Mouse (Mus musculus) midbrain, embryonic 14.5 days (tissue): Measurements from ENCODE around the gene Ifi206. TPM values are rescaled to one million over a fixed set of nuclear protein-coding genes. Genes with fewer than 3 reads are reported as not detected.

Experiments
- ATAC-seq: fragments of 200-750 bp; cut with Nextera tagmentation; 2 replicates; pipeline ENCODE4 v1.8.0; 2017; ENCODE audit warnings: moderate number of reproducible peaks, moderate library complexity; ENCODE audit not compliant: low FRiP score, low TSS enrichment
- DNase-seq: peaks from one replicate; pipeline ENCODE4 v3.0.0-alpha.2; 2015
- H3K27ac ChIP-seq: fragments of 300-500 bp; sonication (generic); replicated peaks from 2 replicates; pipeline ENCODE4 v1.5.1; 2014; ENCODE audit warnings: mild to moderate bottlenecking, low read depth, low read length, moderate library complexity
- H3K27me3 ChIP-seq: fragments of 300-500 bp; sonication (generic); 2 replicates; pipeline ENCODE4 v1.6.1; 2014; ENCODE audit warnings: low read length, control low read depth, mixed read lengths; ENCODE audit not compliant: control insufficient read depth, insufficient read depth
- H3K36me3 ChIP-seq: fragments of 300-500 bp; sonication (generic); 2 replicates; pipeline ENCODE4 v1.6.1; 2014; ENCODE audit warnings: low read length, control low read depth; ENCODE audit not compliant: control insufficient read depth, insufficient read depth
- H3K4me1 ChIP-seq: fragments of 300-500 bp; sonication (generic); 2 replicates; pipeline ENCODE4 v1.6.1; 2014; ENCODE audit warnings: mild to moderate bottlenecking, antibody characterized with exemption, low read length, control low read depth; ENCODE audit not compliant: control insufficient read depth, insufficient read depth
- H3K4me2 ChIP-seq: fragments of 300-500 bp; sonication (generic); 2 replicates; pipeline ENCODE4 v1.6.1; 2014; ENCODE audit warnings: mild to moderate bottlenecking, low read length, moderate library complexity
- H3K4me3 ChIP-seq: fragments of 300-500 bp; sonication (generic); replicated peaks from 2 replicates; pipeline ENCODE4 v1.5.1; 2014; ENCODE audit warnings: low read depth, low read length
- H3K9ac ChIP-seq: fragments of 300-500 bp; sonication (generic); replicated peaks from 2 replicates; pipeline ENCODE4 v1.6.1; 2014; ENCODE audit warnings: mild to moderate bottlenecking, low read length, moderate library complexity
- H3K9me3 ChIP-seq: fragments of 300-500 bp; sonication (generic); 2 replicates; pipeline ENCODE4 v1.6.1; 2016; ENCODE audit warnings: low read length, control low read depth, mixed read lengths; ENCODE audit not compliant: control insufficient read depth
- WGBS: fragments of 180-500 bp; shearing (Covaris S2); extraction: QIAGEN DNeasy Blood & Tissue Kit; methylation state at CpG from one replicate; pipeline ENCODE4 v1.1.7; 2014; 5-methylcytosine and 5-hydroxymethylcytosine counted together
- polyA plus RNA-seq: library from polyadenylated mRNA; unstranded; fragments of >200 nt; fragmentation: Nextera tagmentation; extraction: Ambion mirVana; gene quantifications from 2 replicates; pipeline ENCODE4 v1.2.1, GENCODE M21; 2014

Gene Ifi206
- polyA plus RNA-seq, 1 experiment from 2014 or later = 0.21 TPM

DNA sequence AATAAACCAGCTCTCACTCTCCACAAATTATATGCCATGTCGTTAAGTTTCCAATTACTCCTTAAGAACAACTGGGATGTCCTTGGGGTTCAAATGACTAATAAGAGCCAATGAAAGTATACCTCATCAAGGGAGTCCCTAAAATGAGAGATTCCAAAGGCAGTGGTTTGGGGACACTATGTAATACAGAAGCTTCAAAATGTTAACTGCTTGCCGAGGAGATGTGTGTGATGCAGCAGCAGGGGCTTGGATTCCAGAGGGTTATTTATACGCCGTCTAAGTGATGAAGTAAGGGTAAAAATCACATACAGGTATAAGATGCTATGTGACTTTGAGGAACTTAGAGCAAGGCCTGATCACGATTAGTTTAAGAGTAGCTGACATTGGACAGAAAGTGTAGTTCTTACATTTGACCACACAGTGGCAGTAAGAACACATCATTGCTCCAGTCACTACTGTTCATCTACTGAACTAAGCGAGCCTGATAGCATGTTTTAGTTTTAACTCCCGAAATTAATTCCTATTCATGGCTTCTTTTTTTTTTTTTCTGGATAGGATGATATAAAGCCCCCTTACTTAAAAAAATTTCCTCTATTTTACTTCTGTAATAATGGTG lies 34.6 kb downstream of the Ifi206 start:
- 55% methylated on average over 7 of the region's 7 CpGs for WGBS
- no peak overlapping the region for H3K4me3 ChIP-seq
- DNase-seq = peak; percentile 83

DNA sequence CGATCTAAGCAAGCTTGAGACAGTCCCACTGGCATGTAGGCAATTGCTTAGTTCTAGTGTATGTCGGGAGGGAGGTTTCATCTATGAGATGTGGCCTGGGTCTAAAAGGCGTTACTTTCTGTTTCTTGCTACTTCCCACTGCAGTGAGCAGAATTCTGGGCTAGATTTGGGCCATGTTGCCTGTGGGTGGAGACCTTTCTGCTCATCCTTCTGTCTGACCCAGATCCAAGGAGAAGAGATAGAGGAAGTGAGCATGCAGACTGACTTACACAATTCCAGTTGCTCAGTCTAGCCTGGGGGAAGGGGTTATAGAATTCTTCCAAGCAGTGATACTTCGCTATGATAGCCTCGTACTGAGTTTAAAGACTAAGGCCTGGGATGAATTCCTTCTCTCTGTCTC lies 39.2 kb downstream of the Ifi206 start:
- Histone ChIP-seq H3K9me3 (no peaks in the 10 kb centered on the region), H3K27ac (no peak overlapping the region), H3K4me2 (no peak overlapping the region), H3K27me3 (no peaks in the 10 kb centered on the region), H3K36me3 (no peaks in the 10 kb centered on the region), H3K4me1 (no peaks in the 10 kb centered on the region), H3K9ac (no peak overlapping the region), H3K4me3 (no peak overlapping the region)
- 92% methylated on average over 5 of the region's 5 CpGs for WGBS
- DNase-seq = no peak
- no peak for ATAC-seq

More for the DNA sequence above, 34.6 kb downstream of the Ifi206 start:
- H3K27me3 ChIP-seq = no peaks in the 10 kb centered on the region
- peak; percentile 69; the same call in 1 of the 2 replicates for ATAC-seq
- no peaks in the 10 kb centered on the region for H3K9me3 ChIP-seq
- no peak overlapping the region for H3K27ac ChIP-seq
- H3K9ac ChIP-seq = no peak overlapping the region
- no peaks in the 10 kb centered on the region for H3K36me3 ChIP-seq
- no peaks in the 10 kb centered on the region for H3K4me1 ChIP-seq
- H3K4me2 ChIP-seq = no peak overlapping the region

DNA sequence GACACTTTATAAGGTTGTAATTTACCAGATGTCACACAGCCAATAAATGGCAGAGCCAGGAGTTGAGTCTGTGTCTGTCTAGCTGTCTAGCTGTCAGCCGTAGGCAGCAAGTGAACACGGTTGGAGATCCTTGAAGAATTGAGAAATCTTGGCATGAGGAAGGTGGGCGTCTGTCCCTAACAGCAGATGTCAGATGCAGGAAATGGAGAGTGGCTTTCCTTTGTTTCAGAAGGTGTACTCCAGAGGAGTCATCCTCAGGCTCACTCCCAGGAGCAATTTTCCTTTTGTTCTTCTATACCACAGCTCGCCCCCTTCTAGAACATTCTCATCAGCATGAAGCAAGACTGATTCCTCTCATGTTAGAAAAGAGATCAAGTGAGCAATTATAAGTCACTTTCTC lies 40.2 kb downstream of the Ifi206 start:
- WGBS = 96% methylated on average over 4 of the region's 4 CpGs
- no peak overlapping the region for H3K4me3 ChIP-seq

GRCm38 (mm10) chr1:173447067-173447466 lies 43.8 kb downstream of the Ifi206 start:
- 90% methylated on average over 4 of the region's 4 CpGs for WGBS

More for the DNA sequence above, 40.2 kb downstream of the Ifi206 start:
- H3K9me3 ChIP-seq = no peaks in the 10 kb centered on the region
- no peak overlapping the region for H3K9ac ChIP-seq
- H3K36me3 ChIP-seq = no peaks in the 10 kb centered on the region
- no peaks in the 10 kb centered on the region for H3K27me3 ChIP-seq
- DNase-seq (no peak), ATAC-seq (no peak)
- no peak overlapping the region for H3K4me2 ChIP-seq
- no peaks in the 10 kb centered on the region for H3K4me1 ChIP-seq
- no peak overlapping the region for H3K27ac ChIP-seq

DNA sequence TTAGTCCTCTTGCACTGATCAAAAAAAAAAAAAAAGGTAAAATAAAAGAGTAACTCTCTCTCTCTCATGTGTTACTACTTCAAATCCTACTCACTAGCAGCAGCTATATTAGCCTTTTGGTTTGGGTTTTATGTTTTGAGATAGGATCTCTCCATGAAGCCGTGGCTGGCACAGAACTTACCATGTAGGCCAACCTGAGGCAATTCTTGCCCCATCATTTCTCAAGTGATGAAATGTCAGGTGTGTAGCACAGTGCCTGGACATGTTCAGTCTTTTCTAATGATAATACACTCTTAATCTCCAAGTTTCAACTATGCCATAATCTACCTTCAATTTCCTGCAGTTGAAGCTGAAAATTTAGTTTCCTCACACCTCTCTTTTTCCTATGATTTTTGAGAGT lies 47.8 kb downstream of the Ifi206 start:
- no peak overlapping the region for H3K4me3 ChIP-seq
- no peak overlapping the region for H3K27ac ChIP-seq
- no peak overlapping the region for H3K9ac ChIP-seq
- no peak for DNase-seq
- no peak for ATAC-seq
- no peaks in the 10 kb centered on the region for H3K9me3 ChIP-seq
- H3K36me3 ChIP-seq = no peaks in the 10 kb centered on the region
- 86% methylated on average over 1 of the region's 1 CpGs for WGBS
- H3K4me1 ChIP-seq = no peaks in the 10 kb centered on the region
- no peaks in the 10 kb centered on the region for H3K27me3 ChIP-seq
- no peak overlapping the region for H3K4me2 ChIP-seq

More at GRCm38 (mm10) chr1:173447067-173447466, 43.8 kb downstream of the Ifi206 start:
- DNase-seq = no peak
- ATAC-seq = no peak
- Histone ChIP-seq H3K4me1 (no peaks in the 10 kb centered on the region), H3K27me3 (no peaks in the 10 kb centered on the region), H3K4me2 (no peak overlapping the region), H3K27ac (no peak overlapping the region), H3K4me3 (no peak overlapping the region), H3K9me3 (no peaks in the 10 kb centered on the region), H3K36me3 (no peaks in the 10 kb centered on the region), H3K9ac (no peak overlapping the region)

DNA sequence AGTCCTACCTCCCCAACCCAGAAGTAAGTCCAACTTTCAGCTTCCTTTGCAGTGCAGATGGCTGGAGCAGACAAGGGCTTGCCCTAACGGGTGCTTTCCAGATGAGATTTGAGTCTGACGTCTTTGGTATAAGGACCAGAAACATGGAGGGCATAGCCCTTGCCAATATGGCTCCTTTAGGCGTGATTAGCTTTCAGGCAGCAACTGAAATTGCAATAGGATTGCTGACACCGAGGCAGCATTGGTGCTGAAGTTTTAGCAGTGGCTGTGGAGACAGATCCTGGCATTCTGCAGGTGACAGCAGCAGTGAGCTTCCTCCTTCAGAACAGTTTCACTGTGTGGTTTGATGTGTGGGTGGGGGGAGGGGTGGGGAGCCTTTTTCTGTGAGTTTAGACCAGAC lies 49.6 kb downstream of the Ifi206 start:
- no peaks in the 10 kb centered on the region for H3K9me3 ChIP-seq
- H3K27me3 ChIP-seq = no peaks in the 10 kb centered on the region
- 80% methylated on average over 4 of the region's 4 CpGs for WGBS
- no peak overlapping the region for H3K27ac ChIP-seq
- H3K4me1 ChIP-seq = no peaks in the 10 kb centered on the region
- no peaks in the 10 kb centered on the region for H3K36me3 ChIP-seq
- no peak overlapping the region for H3K4me2 ChIP-seq
- no peak overlapping the region for H3K4me3 ChIP-seq
- H3K9ac ChIP-seq = no peak overlapping the region
- DNase-seq = no peak
- no peak for ATAC-seq

DNA sequence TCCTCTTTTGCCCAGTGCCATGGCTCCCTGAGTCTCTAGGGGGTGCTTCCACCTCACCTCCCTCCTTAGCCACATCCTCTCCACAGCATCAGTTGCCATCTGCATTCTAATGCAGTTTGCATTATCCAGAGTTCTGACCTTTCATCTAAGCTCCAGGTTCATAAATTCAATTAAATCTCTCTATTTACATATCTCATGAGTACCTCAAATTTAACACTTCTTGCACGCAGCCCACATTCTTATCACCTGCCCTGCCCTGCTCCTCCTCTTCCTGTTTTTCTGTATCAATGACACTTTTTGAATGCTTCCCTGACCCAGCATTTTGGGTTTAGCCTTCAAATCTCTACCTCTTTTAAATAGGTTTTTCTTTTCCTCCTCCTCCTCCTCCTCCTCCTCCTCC lies 50.2 kb downstream of the Ifi206 start:
- H3K4me1 ChIP-seq = no peaks in the 10 kb centered on the region
- H3K36me3 ChIP-seq = no peaks in the 10 kb centered on the region
- WGBS = 77% methylated on average over 1 of the region's 1 CpGs
- H3K4me3 ChIP-seq = no peak overlapping the region
- DNase-seq (no peak), ATAC-seq (no peak)
- H3K9me3 ChIP-seq = no peaks in the 10 kb centered on the region
- H3K4me2 ChIP-seq = no peak overlapping the region
- H3K27me3 ChIP-seq = no peaks in the 10 kb centered on the region
- no peak overlapping the region for H3K27ac ChIP-seq
- no peak overlapping the region for H3K9ac ChIP-seq

DNA sequence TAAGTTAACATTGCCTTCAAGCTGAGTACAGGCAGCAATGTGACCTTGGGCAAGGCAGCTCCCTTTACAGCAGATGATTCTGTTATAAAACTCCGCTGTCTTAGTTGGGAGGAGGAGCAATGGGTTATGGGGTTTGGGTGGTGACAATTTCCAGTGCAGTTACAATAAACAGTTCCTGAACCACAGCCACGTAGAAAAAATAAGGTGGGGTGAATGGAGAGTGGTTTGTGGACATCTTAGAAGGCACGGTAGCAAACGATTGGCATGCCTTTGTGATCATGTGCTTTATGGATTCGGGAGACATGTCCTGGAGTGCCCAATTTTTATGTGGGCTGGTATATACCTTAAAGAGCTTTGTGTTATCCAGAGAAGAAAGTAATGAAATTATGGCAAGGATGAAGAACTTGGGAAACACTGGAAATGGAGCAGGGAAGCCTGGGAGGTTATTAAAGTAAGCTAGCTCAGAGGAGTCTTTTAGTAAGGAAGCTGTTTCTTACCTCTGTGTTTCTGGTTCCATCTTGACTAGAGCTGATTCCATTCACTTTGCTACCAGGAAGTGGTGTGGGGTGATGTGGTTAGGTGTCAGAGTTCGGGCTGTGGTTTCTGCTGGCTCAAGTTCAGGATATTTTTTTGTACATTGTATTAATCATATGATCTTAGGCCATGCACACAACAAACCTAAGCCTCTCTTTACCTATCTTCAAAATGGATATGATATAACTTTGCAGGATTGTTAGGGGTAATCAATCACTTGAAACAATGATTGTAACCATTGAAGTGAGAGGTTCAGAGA lies 53.5 kb downstream of the Ifi206 start:
- Histone ChIP-seq H3K36me3 (no peaks in the 10 kb centered on the region), H3K27ac (no peak overlapping the region), H3K9me3 (no peaks in the 10 kb centered on the region), H3K4me2 (no peak overlapping the region), H3K4me1 (no peaks in the 10 kb centered on the region), H3K4me3 (no peak overlapping the region), H3K9ac (no peak overlapping the region), H3K27me3 (no peaks in the 10 kb centered on the region)
- WGBS = 89% methylated on average over 6 of the region's 6 CpGs
- DNase-seq (no peak), ATAC-seq (no peak)

- Histone ChIP-seq H3K9ac (no peak overlapping the region), H3K36me3 (no peaks in the 10 kb centered on the region), H3K4me2 (no peak overlapping the region), H3K27ac (no peak overlapping the region), H3K9me3 (no peaks in the 10 kb centered on the region), H3K4me3 (no peak overlapping the region), H3K4me1 (no peaks in the 10 kb centered on the region), H3K27me3 (no peaks in the 10 kb centered on the region)
- ATAC-seq = no peak
- WGBS = 82% methylated on average over 2 of the region's 2 CpGs
- no peak for DNase-seq
Measured at GRCm38 (mm10) chr1:173432411-173432810, 58.4 kb downstream of the Ifi206 start.
